Mouse (Mus musculus): Measurements from ENCODE around the gene Etfbkmt.

GRCm38 (mm10) chr6:149092406-149092805 is 47.2 kb upstream of the Etfbkmt start:
- TF ChIP-seq POLR2A (IDR thresholded peaks at IDR 0.05; ENCODE audit: insufficient read depth, low read depth, low read length), result no peak
- TF ChIP-seq CTCF (IDR thresholded peaks at IDR 0.05; ENCODE audit: insufficient read depth, low read depth, low read length), result no peak

Measured in olfactory bulb, adult 2 months (tissue).